Mouse (Mus musculus): ENCODE data around the gene E430018J23Rik.

E430018J23Rik gene

DNA sequence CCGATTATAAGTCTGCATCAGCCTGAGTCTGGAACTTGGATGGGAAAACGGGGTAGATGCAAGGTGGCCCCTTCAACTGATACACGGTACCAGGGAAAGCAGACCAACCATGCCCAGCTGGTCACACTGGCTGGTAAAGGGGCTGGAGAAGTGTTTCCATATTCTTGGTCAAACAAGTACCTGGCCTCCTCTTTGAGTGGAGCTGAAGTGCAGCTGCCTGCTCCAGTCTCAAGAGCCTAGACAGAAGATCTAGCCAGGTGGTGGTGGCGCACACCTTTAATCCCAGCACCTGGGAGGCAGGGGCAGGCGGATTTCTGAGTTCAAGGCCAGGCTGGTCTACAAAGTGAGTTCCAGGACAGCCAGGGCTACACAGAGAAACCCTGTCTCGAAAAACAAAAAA lies 51.6 kb downstream of the E430018J23Rik start:
- DNase-seq = peak; percentile 47 to 56

DNA sequence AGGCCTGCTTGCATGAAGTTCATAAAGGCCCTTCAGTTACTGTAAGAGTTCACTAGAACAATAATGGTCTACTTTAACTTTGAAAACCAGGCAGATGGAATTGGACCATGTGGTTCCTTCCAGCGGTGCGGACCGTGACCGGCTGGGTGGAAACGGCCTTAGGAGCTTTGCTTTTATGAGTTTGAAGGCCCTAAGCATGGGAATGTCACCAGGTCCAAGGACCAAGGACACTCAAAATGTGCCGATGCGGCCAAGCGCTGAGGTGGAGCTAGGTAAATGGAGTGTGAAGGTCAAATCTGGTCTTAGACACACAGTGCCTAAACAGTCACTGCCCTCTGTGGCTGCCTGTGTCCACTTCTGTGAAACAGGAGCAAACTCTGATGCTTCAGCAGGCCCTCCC lies 52.1 kb downstream of the E430018J23Rik start:
- no peak for DNase-seq

Measured in lung, adult 18-20 months (tissue).